Comparison of ENCODE assay signal across 18 mouse cellular contexts in the genomic region with DNA sequence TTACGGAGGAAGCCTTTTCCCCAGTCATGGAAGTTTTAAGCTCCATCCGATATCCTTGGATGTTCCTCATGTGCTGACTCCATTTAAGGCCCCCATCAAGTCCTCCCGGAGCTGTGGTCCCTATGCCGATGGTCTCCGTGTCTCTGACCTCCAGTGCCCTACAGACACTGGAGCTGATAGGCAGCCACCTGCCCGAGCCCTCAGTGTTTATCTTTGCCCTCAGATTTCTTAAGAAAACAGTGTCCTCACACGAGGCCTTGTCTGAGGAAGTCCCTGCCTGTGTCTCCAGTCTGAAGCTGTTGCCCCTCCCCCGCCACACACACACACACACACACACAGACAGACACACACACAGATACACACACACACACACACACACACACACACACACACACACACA. TPM values are rescaled to one million over a fixed set of nuclear protein-coding genes. Genes with fewer than 3 reads are reported as not detected.
A peak's percentile ranks its signal among the peaks of the same experiment; 100 is the strongest.
DNase-seq lines count a peak whose midpoint lies in the region; ATAC-seq lines count a peak whose summit lies in the region.
"Had no signal": no experiment of that assay in that cellular context is flagged by ENCODE, and none has a peak within 500 bp of the region (broad histone marks: within the 10 kb centered on the region; RNA-seq: fewer than 3 reads in every experiment).

No protein-coding gene starts in this region.

- H3K36me3 ChIP-seq in kidney, embryonic 15.5 days, result no peaks in the 10 kb centered on the region
- 0 out of 2 replicates have a peak, but pooled peaks cover 2% of the 10 kb centered on the region for H3K36me3 ChIP-seq in limb, embryonic 12.5 days
- H3K36me3 ChIP-seq: forebrain, embryonic 15.5 days; neural tube, embryonic 15.5 days had no signal

- H3K9me3 ChIP-seq in kidney, embryonic 15.5 days (replicated peaks), result no peaks in the 10 kb centered on the region
- no peaks in the 10 kb centered on the region for H3K9me3 ChIP-seq in limb, embryonic 12.5 days
- H3K9me3 ChIP-seq: forebrain, embryonic 15.5 days; neural tube, embryonic 15.5 days had no signal

- no peak for DNase-seq in kidney, postnatal 10 days
- DNase-seq in thymus, postnatal 4 days, result peak; percentile 38
- DNase-seq in thymus, postnatal 25 days, result no peak
- DNase-seq in gastrocnemius, adult 18-20 months (ENCODE audit: low spot score), result no peak
- no peak for DNase-seq in cerebellum, adult 11-12 months
- DNase-seq: cerebellum, postnatal 14 days; gastrocnemius, adult 2 months; heart, postnatal 10 days; kidney, postnatal 4 days; layer of hippocampus, postnatal 36 days; lung, embryonic 14.5 days; thymus, adult 18-20 months had no signal

- H3K27me3 ChIP-seq in kidney, embryonic 15.5 days, result no peaks in the 10 kb centered on the region
- no peaks in the 10 kb centered on the region for H3K27me3 ChIP-seq in limb, embryonic 12.5 days
- H3K27me3 ChIP-seq: forebrain, embryonic 15.5 days; neural tube, embryonic 15.5 days had no signal

- H3K9ac ChIP-seq in kidney, embryonic 15.5 days, result no peak overlapping the region
- H3K9ac ChIP-seq in limb, embryonic 12.5 days (replicated peaks), result no peak overlapping the region
- H3K9ac ChIP-seq: forebrain, embryonic 15.5 days; lung, embryonic 14.5 days; neural tube, embryonic 15.5 days had no signal

- no peak overlapping the region for H3K4me2 ChIP-seq in kidney, embryonic 15.5 days
- H3K4me2 ChIP-seq in limb, embryonic 12.5 days, result no peak overlapping the region
- H3K4me2 ChIP-seq: forebrain, embryonic 15.5 days; lung, embryonic 14.5 days; neural tube, embryonic 15.5 days had no signal

- WGBS in kidney, embryonic 15.5 days, result 24% methylated on average over 8 of the region's 8 CpGs
- 53% methylated on average over 8 of the region's 8 CpGs for WGBS in limb, embryonic 12.5 days

- no peak overlapping the region for H3K27ac ChIP-seq in kidney, embryonic 15.5 days
- H3K27ac ChIP-seq in limb, embryonic 12.5 days, result peak overlapping the region; percentile 29; the same call in 1 of the 2 replicates
- H3K27ac ChIP-seq: forebrain, embryonic 15.5 days; gastrocnemius, adult 2 months; hindbrain, postnatal 0 days; macrophage; neural tube, embryonic 15.5 days had no signal

- ATAC-seq in kidney, embryonic 15.5 days (replicated peaks; ENCODE audit: low FRiP score), result peak; percentile 69
- no peak for ATAC-seq in limb, embryonic 12.5 days (ENCODE audit: insufficient number of reproducible peaks, insufficient read depth, low FRiP score, low TSS enrichment, low read depth)
- ATAC-seq: forebrain, embryonic 15.5 days; hindbrain, postnatal 0 days had no signal

- no peak overlapping the region for H3K4me3 ChIP-seq in kidney, embryonic 15.5 days (replicated peaks)
- H3K4me3 ChIP-seq in limb, embryonic 12.5 days (replicated peaks), result no peak overlapping the region
- H3K4me3 ChIP-seq: forebrain, embryonic 15.5 days; gastrocnemius, adult 2 months; neural tube, embryonic 15.5 days had no signal

- peaks cover 53% of the 10 kb centered on the region for H3K4me1 ChIP-seq in kidney, embryonic 15.5 days
- peaks cover 22% of the 10 kb centered on the region for H3K4me1 ChIP-seq in limb, embryonic 12.5 days (replicated peaks)

RNA-seq across cellular contexts. Expression of gene Lrrc8d, which starts 55.0 kb away (rescaled TPM):
- polyA plus RNA-seq in kidney, embryonic 15.5 days (2015; fragmentation: Nextera tagmentation; extraction: Ambion mirVana), result 30.0 and 32.2 TPM in 2 replicates
- 22.9 and 23.1 TPM in 2 replicates for polyA plus RNA-seq in limb, embryonic 12.5 days (2016; fragmentation: Nextera tagmentation; extraction: Ambion mirVana)
- total RNA-seq in gastrocnemius, adult 18-20 months (2021), result 1 to 10 TPM; 3.3 to 5.0 TPM
